Mouse (Mus musculus): Measurements from ENCODE around the gene Kpna7.

DNA sequence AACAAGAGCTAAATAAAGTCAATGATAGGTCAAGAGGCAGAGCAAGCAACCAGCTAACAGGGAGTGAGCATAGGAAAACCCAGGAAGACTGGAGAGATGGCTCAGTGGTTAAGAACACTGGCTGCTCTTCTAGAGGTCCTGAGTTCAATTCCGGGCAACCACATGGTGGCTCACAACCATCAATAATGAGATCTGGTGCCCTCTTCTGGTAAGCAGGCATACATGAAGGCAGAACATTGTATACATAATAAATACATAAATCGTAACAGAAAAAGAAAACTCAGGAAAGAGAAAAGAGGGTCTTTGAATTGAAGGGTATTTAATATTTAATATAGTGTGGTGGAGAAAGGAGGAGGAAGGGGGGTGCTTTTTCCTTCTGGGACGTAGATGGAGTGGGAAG is 112.6 kb downstream of the Kpna7 start:
- TF ChIP-seq CTCF (IDR thresholded peaks at IDR 0.05; ENCODE audit: borderline replicate concordance, insufficient read depth, low read depth, low read length) (no peak), POLR2A (IDR thresholded peaks at IDR 0.05; ENCODE audit: borderline replicate concordance, insufficient read depth, low read length) (no peak)
